Mouse (Mus musculus): Measurements from ENCODE around the gene Tcte3.
"Not testable (repeated sequence)": the region's sequence is repeated elsewhere in the genome, so short reads cannot be mapped to it uniquely, and the experiment has no call there.

The Tcte3 gene

DNA sequence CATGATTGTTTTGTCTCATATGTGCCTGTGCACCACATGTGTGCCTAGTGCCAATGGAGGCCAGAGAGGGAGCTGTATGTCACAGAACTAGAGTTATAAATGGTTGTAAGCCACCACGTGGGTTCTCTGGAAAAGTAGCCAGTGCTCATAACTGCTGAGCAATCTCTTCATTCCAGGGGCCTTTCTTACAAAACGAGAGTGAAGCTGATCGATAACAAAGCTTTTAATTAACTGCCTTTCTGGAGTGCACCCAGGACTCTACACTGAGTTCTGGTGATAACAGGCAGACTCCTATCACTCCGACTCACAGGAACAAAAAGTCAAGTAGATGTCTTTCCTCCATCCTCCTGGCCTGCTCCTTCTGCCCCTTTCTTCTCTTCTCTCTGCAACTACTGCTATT lies 9.9 kb downstream of the Tcte3 start:
- not testable (repeated sequence) for DNase-seq (ENCODE audit: low read depth, low spot score)

DNA sequence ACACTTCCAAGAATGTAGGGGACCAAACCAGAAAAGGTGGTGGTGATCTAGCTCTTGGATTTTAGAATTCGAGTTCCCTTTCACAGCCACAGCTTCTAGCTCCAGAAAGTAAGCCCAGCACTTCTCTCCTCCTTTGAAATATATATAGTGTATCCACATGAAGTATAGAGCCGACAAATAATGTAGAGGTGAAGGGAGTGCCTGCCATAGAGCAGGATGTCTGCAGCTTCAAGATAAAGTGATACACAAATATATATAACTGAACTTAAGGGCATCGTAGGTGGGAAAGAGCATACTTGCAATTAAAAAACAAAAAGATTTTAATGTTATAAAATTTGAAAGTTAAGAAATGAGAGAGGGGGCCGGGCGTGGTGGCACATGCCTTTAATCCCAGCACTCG lies 15.8 kb downstream of the Tcte3 start:
- DNase-seq (ENCODE audit: low read depth, low spot score) = not testable (repeated sequence)

- DNase-seq (ENCODE audit: low read depth, low spot score) = not testable (repeated sequence)
Observed at GRCm38 (mm10) chr17:15024502-15025193, 16.6 kb downstream of the Tcte3 start.

DNA sequence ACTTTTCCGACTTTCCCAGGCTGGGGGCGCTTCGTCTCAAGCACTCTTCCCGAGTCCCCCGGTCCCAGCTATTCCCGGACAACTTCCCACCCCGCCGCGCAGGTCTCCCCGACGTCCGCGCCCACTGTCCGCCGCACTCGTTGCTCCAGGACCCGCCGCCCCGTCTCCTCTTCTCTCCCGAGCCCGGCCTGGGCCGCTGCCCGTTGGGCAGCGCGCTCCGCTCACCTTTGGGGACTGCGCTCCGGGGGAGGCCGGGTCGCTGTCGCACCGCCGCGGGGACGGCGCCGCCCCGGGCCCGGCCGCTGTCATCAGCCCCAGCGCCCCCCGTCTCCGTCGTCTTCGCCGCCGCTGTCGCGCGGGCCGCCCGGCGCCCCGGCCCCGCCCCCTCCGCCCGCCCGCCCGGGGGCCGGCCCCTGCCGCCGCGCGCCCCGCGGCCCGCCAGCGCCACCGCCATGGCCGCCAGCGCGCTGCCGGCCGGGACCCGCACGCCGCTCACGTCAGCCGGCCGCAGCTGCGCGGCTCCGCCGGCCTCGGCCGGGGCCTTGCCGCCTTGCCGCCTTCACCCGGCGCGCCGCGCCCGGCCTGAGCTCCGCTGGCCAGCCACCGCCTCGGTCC lies 17.3 kb downstream of the Tcte3 start:
- DNase-seq (ENCODE audit: low read depth, low spot score) = not testable (repeated sequence)

DNA sequence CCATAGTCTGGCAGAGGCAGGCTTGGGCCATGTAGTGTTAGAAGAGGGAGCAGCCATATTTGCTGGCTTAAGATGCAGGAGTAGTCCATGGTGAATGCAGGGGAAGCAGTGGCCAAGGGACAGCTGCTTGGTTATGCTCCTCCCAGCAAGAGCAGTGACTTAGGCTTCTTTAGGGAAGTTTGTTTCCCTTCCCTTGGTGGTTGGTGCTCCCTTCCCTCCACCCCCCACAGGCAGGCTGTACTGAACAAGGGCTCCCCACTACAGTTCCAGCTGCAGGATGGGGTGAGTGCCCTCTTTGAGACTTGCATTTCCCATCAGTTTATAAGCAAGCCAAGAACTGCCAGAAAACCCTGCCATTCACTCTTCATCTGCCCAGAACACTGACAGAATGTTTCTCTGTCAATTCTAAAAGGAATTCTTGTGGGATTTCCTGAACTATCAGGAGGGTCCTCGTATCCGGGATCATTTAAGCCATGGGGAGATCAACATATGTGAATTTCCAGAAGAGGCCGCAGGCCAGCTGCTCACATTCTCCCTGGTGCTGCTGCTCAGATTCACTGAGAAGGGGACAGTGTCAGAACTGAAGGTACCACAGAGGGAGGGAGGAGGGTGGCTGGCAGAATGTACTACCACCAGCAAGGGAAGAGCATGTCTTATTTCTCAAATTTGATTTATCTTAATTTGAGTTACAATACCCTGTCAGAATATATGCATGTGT lies 19.6 kb downstream of the Tcte3 start:
- DNase-seq (ENCODE audit: low read depth, low spot score) = not testable (repeated sequence)

DNA sequence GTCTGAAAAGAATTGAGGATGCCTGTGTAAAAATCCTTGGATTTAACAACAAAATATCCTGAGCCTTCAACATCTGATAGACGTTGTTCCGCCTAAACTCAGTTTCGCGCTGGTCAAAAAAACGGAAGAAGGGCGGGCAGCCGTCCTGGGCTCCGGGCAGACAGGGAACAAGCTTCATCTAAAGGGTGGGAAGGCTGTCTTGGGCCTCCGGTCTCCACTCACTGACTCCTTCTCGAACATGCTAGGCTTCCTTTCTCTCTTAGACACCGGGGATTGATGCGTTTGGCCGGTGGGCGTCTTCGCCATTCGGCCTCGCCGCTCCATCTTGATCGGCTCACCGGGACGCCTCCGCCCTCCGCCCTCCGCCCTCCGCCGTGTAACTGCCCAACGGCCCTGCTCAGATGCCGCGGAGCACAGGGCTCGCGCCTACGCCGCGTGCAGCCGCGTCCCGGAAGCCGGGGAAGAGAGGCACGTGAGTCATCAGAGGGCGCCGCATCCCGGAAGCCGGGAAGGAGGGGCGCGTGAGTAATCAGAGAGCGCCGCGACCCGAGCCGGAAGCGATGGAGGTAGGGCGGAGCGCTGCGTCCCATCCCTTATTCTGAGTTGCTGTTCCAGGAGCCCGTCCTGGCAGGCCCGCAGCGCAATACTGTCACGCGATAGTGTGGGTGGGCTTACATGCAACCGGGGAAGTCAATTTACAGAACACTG lies 31.4 kb downstream of the Tcte3 start, which contains the start of gene Gm3435:
Gene Gm3435 (plus strand): TSS at position 471 of the 708 bp plus-strand sequence.
- not testable (repeated sequence) for DNase-seq (ENCODE audit: low read depth, low spot score)

- DNase-seq (ENCODE audit: low read depth, low spot score) = not testable (repeated sequence)
Observed at GRCm38 (mm10) chr17:15009088-15009487, 32.2 kb downstream of the Tcte3 start.

DNA sequence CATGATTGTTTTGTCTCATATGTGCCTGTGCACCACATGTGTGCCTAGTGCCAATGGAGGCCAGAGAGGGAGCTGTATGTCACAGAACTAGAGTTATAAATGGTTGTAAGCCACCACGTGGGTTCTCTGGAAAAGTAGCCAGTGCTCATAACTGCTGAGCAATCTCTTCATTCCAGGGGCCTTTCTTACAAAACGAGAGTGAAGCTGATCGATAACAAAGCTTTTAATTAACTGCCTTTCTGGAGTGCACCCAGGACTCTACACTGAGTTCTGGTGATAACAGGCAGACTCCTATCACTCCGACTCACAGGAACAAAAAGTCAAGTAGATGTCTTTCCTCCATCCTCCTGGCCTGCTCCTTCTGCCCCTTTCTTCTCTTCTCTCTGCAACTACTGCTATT lies 41.2 kb downstream of the Tcte3 start:
- DNase-seq (ENCODE audit: low read depth, low spot score) = not testable (repeated sequence)

- not testable (repeated sequence) for DNase-seq (ENCODE audit: low read depth, low spot score)
Observed at GRCm38 (mm10) chr17:14994140-14994539, 47.1 kb downstream of the Tcte3 start.

DNA sequence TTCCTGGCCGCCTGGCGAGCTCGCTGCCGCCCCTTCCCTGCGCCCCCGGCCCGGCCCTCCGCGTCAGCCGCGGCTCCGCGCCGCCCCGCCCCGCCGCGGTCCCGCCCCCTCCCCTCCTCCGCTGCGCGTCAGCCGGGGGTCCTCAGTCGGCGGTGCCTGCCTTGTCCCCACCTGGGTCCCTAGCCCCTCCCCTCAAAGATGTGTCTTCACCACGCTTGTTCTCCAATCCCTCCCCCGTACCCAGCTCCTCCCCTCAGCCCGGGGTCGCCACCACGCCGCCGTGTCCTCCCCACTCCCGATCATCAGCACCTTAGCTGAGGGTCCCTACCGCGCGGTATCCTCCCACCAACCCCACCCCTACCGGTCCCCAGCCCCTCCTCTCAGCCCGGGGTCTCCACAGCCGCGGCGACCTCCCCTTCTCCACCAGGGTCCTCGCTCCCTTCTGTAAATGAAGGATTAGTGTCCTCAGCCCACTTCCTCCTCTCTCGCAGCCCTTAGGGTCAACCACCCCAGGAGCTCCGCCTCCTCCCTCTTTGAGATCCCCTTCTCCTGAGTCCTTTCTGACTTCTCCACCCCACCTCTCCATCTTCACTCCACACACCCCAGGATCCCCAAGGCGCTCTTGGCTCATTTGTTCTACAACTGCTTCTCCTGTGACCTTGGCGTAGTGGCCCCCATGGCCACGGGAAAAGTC lies 48.0 kb downstream of the Tcte3 start:
- DNase-seq (ENCODE audit: low read depth, low spot score) = not testable (repeated sequence)

GRCm38 (mm10) chr17:14992522-14993138 lies 48.7 kb downstream of the Tcte3 start:
- DNase-seq (ENCODE audit: low read depth, low spot score) = not testable (repeated sequence)

- DNase-seq (ENCODE audit: low read depth, low spot score) = not testable (repeated sequence)
Observed at GRCm38 (mm10) chr17:14990116-14990702, 51.1 kb downstream of the Tcte3 start.

GRCm38 (mm10) chr17:14978362-14979038 lies 62.8 kb downstream of the Tcte3 start, which contains the start of the genes 9030025P20Rik and Gm3417:
TSS of gene 9030025P20Rik (plus strand) at chr17:14978468.
TSS of gene Gm3417 (minus strand) at chr17:14978790.
- DNase-seq (ENCODE audit: low read depth, low spot score) = not testable (repeated sequence)

DNA sequence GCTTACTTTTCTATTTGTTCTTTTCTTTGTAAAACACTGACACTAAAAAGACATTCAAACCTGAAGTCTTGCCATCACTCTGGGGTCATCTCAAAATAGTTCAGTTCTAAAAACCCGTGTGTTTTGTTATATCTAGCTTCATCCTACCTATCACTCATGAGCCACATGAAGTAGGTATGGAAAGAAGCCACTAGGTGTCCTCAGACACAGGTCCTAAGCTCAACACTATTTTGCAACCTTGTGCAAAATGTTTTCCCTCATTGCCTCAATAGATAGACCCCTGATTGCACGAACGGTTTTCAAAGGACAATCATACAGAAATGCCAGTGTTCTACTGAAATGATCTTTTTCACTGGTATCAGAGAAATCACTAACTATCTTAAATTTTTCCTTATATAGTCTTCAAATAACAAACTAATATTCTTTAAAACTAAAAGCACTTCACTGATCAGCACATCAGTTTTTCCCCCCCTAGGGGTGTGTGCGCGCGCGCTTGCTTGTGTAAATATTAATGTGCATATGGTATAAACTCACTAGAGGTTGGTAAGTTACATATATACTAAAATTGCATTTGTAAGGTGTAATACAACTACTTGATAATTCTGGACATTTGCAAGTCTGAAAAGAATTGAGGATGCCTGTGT lies 63.4 kb downstream of the Tcte3 start:
- DNase-seq (ENCODE audit: low read depth, low spot score) = not testable (repeated sequence)
